Mouse (Mus musculus) CD4-positive naive resting alpha-beta T cell, adult 76 days (primary cell): ENCODE data around the gene Gm49358. TPM values are rescaled to one million over a fixed set of nuclear protein-coding genes. Genes with fewer than 3 reads are reported as not detected.

Source experiments
- total RNA-seq: library from RNA; stranded (reverse); gene quantifications from one replicate; pipeline ENCODE4 v1.2.4, GENCODE M21; 2023

Gm49358 gene
- total RNA-seq = 6.0 TPM

DNA sequence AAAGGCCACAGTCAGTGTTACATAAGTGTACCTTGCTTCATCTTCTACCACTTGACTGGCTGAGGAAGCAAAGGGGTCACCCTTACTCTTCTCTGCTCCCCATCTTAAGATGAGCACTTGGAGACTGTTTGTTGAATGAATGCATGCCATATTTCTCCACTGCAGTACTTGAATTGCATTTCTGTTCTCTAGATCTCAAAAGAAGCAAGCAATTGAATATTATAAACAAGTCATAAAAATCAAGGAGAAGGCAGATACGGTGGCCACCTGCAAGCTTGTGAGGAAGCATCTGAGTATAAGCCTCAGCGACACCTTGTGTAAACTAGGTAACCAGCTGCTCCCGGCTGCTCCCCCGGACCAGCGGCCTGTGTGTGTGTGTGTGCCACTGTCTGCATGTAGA, at the start of gene Gm49358:
Gm49358 (plus strand) TSS at position 301 of the 400 bp plus-strand sequence.

DNA sequence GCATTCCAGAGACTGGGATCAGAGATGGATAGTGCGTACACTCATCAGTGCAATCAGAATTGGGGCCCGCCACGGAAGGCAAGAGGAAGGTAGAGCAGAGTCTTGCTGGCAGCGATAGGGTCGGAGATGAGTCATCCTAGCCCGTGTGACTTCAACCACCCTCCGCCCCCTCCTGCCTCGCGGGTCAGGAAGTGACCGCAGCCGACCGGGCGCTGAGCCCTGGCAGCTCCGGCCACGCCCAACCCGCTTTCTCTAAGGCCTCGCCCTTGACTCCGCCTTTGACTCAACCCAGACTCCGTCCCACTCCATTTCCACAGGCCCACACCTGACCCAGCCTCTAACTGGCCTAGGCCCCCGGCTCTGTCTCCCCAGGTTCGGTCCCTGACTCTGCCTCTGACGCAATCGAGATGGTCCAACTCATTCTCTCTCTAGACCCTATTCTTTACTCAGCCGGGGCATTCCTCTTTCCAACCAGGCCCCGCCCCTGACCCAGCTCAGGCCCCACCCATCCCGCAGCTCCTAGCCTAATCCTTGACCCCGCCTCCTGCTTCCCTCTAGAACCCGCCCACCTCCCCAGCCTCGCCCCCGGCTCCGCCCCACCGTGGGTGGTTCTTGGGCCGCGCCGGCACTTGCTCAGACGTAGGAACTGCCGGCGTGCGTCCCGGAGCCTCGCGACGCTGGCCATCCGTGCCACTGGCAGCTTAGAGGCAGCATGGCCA, 14.8 kb downstream of the Gm49358 start, which contains the start of gene Nt5dc3:
Nt5dc3 (plus strand) TSS at position 608 of the 719 bp plus-strand sequence.

Other genes with a start within 250 kb of the Gm49358 start
- gene Hsp90b1, start 58.5 kb upstream of the Gm49358 start, total RNA-seq = 231 TPM
- 1.0 TPM for gene Ttc41, start 58.2 kb upstream of the Gm49358 start, total RNA-seq
- 14.7 TPM for gene Nt5dc3, start 15.0 kb downstream of the Gm49358 start, total RNA-seq
- gene Stab2, start 244.1 kb downstream of the Gm49358 start, total RNA-seq = 3.4 TPM